Mouse (Mus musculus) lung, postnatal 4 days (tissue): ENCODE measurements around the gene Stab1.

Experiments used
- DNase-seq, 2 experiments: peaks; one replicate each; pipeline ENCODE4 v3.0.0; 2021

Gene Stab1

GRCm38 (mm10) chr14:31130236-31131220 is 37.9 kb downstream of the Stab1 start, which contains the start of gene Nt5dc2:
Gene Nt5dc2 (plus strand): TSS chr14:31131053.
- DNase-seq: peak; percentile 93 to 96

- no peak for DNase-seq
These were observed 38.9 kb downstream of the Stab1 start for GRCm38 (mm10) chr14:31129326-31130235.

- peak; percentile 97 to 99 for DNase-seq
These were observed 39.6 kb downstream of the Stab1 start, which contains the start of gene Smim4 for GRCm38 (mm10) chr14:31128826-31129219. Gene Smim4 (minus strand): TSS chr14:31128956.

- peak; percentile 76 to 86 for DNase-seq
These were observed 40.2 kb downstream of the Stab1 start for GRCm38 (mm10) chr14:31128101-31128825.

GRCm38 (mm10) chr14:31126826-31127225 is 41.6 kb downstream of the Stab1 start:
- peak in 1 of 2 experiments; percentile 3 for DNase-seq

GRCm38 (mm10) chr14:31125106-31126075 is 43.0 kb downstream of the Stab1 start:
- DNase-seq: no peak

GRCm38 (mm10) chr14:31115522-31115921 is 52.9 kb downstream of the Stab1 start:
- no peak for DNase-seq

GRCm38 (mm10) chr14:31114011-31114410 is 54.4 kb downstream of the Stab1 start:
- DNase-seq: no peak

- no peak for DNase-seq
These were observed 56.3 kb downstream of the Stab1 start for GRCm38 (mm10) chr14:31112187-31112586.

GRCm38 (mm10) chr14:31110613-31111012 is 57.8 kb downstream of the Stab1 start:
- DNase-seq: no peak

GRCm38 (mm10) chr14:31105156-31105555 is 63.3 kb downstream of the Stab1 start:
- no peak for DNase-seq

GRCm38 (mm10) chr14:31089918-31090317 is 78.5 kb downstream of the Stab1 start:
- DNase-seq: no peak
